In the genomic region with DNA sequence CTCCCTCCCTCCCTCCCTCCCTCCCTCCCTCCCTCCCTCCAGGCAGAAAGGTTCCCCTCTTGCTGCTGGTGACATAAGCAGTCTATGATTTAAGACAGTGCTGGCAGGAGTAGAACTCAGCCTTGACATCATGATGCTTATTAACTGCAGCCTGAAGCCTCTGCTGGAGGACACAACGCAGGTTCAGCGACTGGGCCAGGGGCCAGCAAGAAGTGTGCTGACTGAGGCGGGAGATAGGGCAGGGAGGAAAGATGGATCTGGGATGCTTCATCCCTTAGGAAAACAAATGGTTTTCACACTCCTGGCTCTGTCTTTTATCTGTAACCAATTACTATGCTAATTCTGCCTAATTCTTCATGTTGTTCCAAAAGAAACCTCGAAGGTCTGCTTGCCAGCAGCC, we compare ENCODE assay signal across 14 mouse cellular contexts.
DNase-seq lines count a peak whose midpoint lies in the region; ATAC-seq and TF ChIP-seq lines count a peak whose summit lies in the region.
"Had no signal": no experiment of that assay in that cellular context is flagged by ENCODE, and none has a peak within 500 bp of the region (broad histone marks: within the 10 kb centered on the region; RNA-seq: fewer than 3 reads in every experiment).

No protein-coding gene starts in this region.

- no peak overlapping the region for H3K4me3 ChIP-seq in hindbrain, embryonic 16.5 days (ENCODE audit: low read length)
- no peak overlapping the region for H3K4me3 ChIP-seq in hindbrain, embryonic 13.5 days
- no peak overlapping the region for H3K4me3 ChIP-seq in midbrain, embryonic 11.5 days (ENCODE audit: low read depth, low read length)
- no peak overlapping the region for H3K4me3 ChIP-seq in liver, embryonic 11.5 days (ENCODE audit: low read depth, low read length)
- H3K4me3 ChIP-seq: forebrain, embryonic 15.5 days; heart, embryonic 13.5 days; layer of hippocampus, adult 2 months; limb, embryonic 12.5 days had no signal

- no peak overlapping the region for H3K27ac ChIP-seq in hindbrain, embryonic 16.5 days (ENCODE audit: low read depth, low read length)
- no peak overlapping the region for H3K27ac ChIP-seq in hindbrain, embryonic 13.5 days
- no peak overlapping the region for H3K27ac ChIP-seq in midbrain, embryonic 11.5 days (ENCODE audit: low read depth, low read length)
- no peak overlapping the region for H3K27ac ChIP-seq in liver, embryonic 11.5 days (ENCODE audit: low read depth, low read length)
- H3K27ac ChIP-seq: forebrain, embryonic 15.5 days; heart, embryonic 13.5 days; layer of hippocampus, adult 2 months; limb, embryonic 12.5 days had no signal

- no peak overlapping the region for H3K9ac ChIP-seq in hindbrain, embryonic 16.5 days (ENCODE audit: low read depth, low read length)
- no peak overlapping the region for H3K9ac ChIP-seq in hindbrain, embryonic 13.5 days
- H3K9ac ChIP-seq in midbrain, embryonic 11.5 days (ENCODE audit: low read length): no peak overlapping the region
- H3K9ac ChIP-seq in liver, embryonic 11.5 days (ENCODE audit: low read depth, low read length): no peak overlapping the region
- H3K9ac ChIP-seq: forebrain, embryonic 15.5 days; heart, embryonic 13.5 days; limb, embryonic 12.5 days had no signal

- H3K4me2 ChIP-seq in hindbrain, embryonic 16.5 days (ENCODE audit: low read length): no peak overlapping the region
- H3K4me2 ChIP-seq in hindbrain, embryonic 13.5 days: no peak overlapping the region
- no peak overlapping the region for H3K4me2 ChIP-seq in midbrain, embryonic 11.5 days
- no peak overlapping the region for H3K4me2 ChIP-seq in liver, embryonic 11.5 days
- H3K4me2 ChIP-seq: forebrain, embryonic 15.5 days; heart, embryonic 13.5 days; limb, embryonic 12.5 days had no signal

- H3K27me3 ChIP-seq in hindbrain, embryonic 16.5 days (replicated peaks; ENCODE audit: control insufficient read depth, insufficient read depth, low read length): no peaks in the 10 kb centered on the region
- no peaks in the 10 kb centered on the region for H3K27me3 ChIP-seq in hindbrain, embryonic 13.5 days
- H3K27me3 ChIP-seq in Patski: no peaks in the 10 kb centered on the region
- H3K27me3 ChIP-seq in midbrain, embryonic 11.5 days (ENCODE audit: control insufficient read depth, insufficient read depth, low read length): no peaks in the 10 kb centered on the region
- no peaks in the 10 kb centered on the region for H3K27me3 ChIP-seq in liver, embryonic 11.5 days (replicated peaks; ENCODE audit: control insufficient read depth, insufficient read depth, low read length)
- H3K27me3 ChIP-seq: forebrain, embryonic 15.5 days had no signal

- in situ Hi-C loops in Patski (cut with MboI; ENCODE audit: low pct_unique_long_range_greater_than_20kb): no loop called here

- TF ChIP-seq CTCF in Patski (IDR thresholded peaks at IDR 0.05): no peak

- 31% methylated on average over 4 of the region's 4 CpGs for WGBS in hindbrain, embryonic 16.5 days
- 16% methylated on average over 4 of the region's 4 CpGs for WGBS in hindbrain, embryonic 13.5 days
- WGBS in midbrain, embryonic 11.5 days: 38% methylated on average over 4 of the region's 4 CpGs
- WGBS in liver, embryonic 11.5 days: 25% methylated on average over 4 of the region's 4 CpGs

- H3K9me3 ChIP-seq in hindbrain, embryonic 16.5 days (ENCODE audit: control insufficient read depth, low read length): no peaks in the 10 kb centered on the region
- H3K9me3 ChIP-seq in hindbrain, embryonic 13.5 days: no peaks in the 10 kb centered on the region
- no peaks in the 10 kb centered on the region for H3K9me3 ChIP-seq in midbrain, embryonic 11.5 days (ENCODE audit: control insufficient read depth, low read length)
- H3K9me3 ChIP-seq in liver, embryonic 11.5 days (ENCODE audit: control insufficient read depth, low read length): 0 out of 2 replicates have a peak, but pooled peaks cover under 1% of the 10 kb centered on the region
- H3K9me3 ChIP-seq: forebrain, embryonic 15.5 days; heart, embryonic 13.5 days; limb, embryonic 12.5 days had no signal

- CTCF ChIA-PET in Patski (lab: Charles Lee): no interaction called here

- no peaks in the 10 kb centered on the region for H3K4me1 ChIP-seq in hindbrain, embryonic 16.5 days (ENCODE audit: control insufficient read depth, insufficient read depth, low read depth, low read length)
- peaks cover 19% of the 10 kb centered on the region for H3K4me1 ChIP-seq in hindbrain, embryonic 13.5 days (replicated peaks)
- no peaks in the 10 kb centered on the region; the same call in 1 of the 2 replicates for H3K4me1 ChIP-seq in midbrain, embryonic 11.5 days (ENCODE audit: control insufficient read depth, insufficient read depth, low read length)
- H3K4me1 ChIP-seq in liver, embryonic 11.5 days (replicated peaks; ENCODE audit: control insufficient read depth, insufficient read depth, low read length): no peaks in the 10 kb centered on the region

- ATAC-seq in hindbrain, embryonic 16.5 days: peak; percentile 65
- ATAC-seq in hindbrain, embryonic 13.5 days (ENCODE audit: low FRiP score): no peak; the same call in 1 of the 2 replicates
- no peak for ATAC-seq in Patski
- peak; percentile 5; the same call in 1 of the 2 replicates for ATAC-seq in midbrain, embryonic 11.5 days (ENCODE audit: low FRiP score)
- ATAC-seq in liver, embryonic 11.5 days (replicated peaks; ENCODE audit: low FRiP score): no peak
- no peak for ATAC-seq in erythroid progenitor cell, adult 5-6 weeks (replicated peaks; ENCODE audit: low FRiP score, poor library complexity, severe bottlenecking)
- ATAC-seq: activated CD4-positive, CD25-positive, alpha-beta regulatory T cell, adult 4 months; forebrain, embryonic 15.5 days had no signal

- H3K36me3 ChIP-seq in hindbrain, embryonic 16.5 days (ENCODE audit: control insufficient read depth, insufficient read depth, low read length): no peaks in the 10 kb centered on the region
- H3K36me3 ChIP-seq in hindbrain, embryonic 13.5 days: no peaks in the 10 kb centered on the region
- H3K36me3 ChIP-seq in midbrain, embryonic 11.5 days (ENCODE audit: control insufficient read depth, insufficient read depth, low read length): no peaks in the 10 kb centered on the region
- H3K36me3 ChIP-seq in liver, embryonic 11.5 days (ENCODE audit: control insufficient read depth, insufficient read depth, low read length): no peaks in the 10 kb centered on the region
- H3K36me3 ChIP-seq: forebrain, embryonic 15.5 days; heart, embryonic 13.5 days; limb, embryonic 12.5 days had no signal

- POLR2A ChIA-PET in Patski (lab: Charles Lee): no interaction called here

- DNase-seq in MN1 (ENCODE audit: low spot score): peak; percentile 97
- peak; percentile 10 for DNase-seq in Patski (ENCODE audit: low read depth, low spot score)
- peak; percentile 82 for DNase-seq in midbrain, embryonic 11.5 days (ENCODE audit: low spot score, missing footprints)
- DNase-seq in liver, embryonic 11.5 days (ENCODE audit: low spot score): no peak
- DNase-seq: cerebellum, adult 11-12 months; lung, postnatal 36 days had no signal

Comparison
In these comparisons a context has a peak if more than half of its experiments do, and no peak if none do; other contexts are left out.
1. ATAC-seq: peak in hindbrain, embryonic 16.5 days (single experiment) and midbrain, embryonic 11.5 days (single experiment); none in hindbrain, embryonic 13.5 days (single experiment), Patski (single experiment), liver, embryonic 11.5 days (single experiment) and erythroid progenitor cell, adult 5-6 weeks (single experiment).